Mouse (Mus musculus) kidney, postnatal 14 days (tissue): Measurements from ENCODE around the gene Rps18.
A peak's percentile ranks its signal among the peaks of the same experiment; 100 is the strongest.
"Not testable (repeated sequence)": the region's sequence is repeated elsewhere in the genome, so short reads cannot be mapped to it uniquely, and the experiment has no call there.

ENCODE experiments used
- DNase-seq: peaks from one replicate; pipeline ENCODE4 v3.0.0; 2022; ENCODE audit warnings: mixed read lengths

Gene Rps18

DNA sequence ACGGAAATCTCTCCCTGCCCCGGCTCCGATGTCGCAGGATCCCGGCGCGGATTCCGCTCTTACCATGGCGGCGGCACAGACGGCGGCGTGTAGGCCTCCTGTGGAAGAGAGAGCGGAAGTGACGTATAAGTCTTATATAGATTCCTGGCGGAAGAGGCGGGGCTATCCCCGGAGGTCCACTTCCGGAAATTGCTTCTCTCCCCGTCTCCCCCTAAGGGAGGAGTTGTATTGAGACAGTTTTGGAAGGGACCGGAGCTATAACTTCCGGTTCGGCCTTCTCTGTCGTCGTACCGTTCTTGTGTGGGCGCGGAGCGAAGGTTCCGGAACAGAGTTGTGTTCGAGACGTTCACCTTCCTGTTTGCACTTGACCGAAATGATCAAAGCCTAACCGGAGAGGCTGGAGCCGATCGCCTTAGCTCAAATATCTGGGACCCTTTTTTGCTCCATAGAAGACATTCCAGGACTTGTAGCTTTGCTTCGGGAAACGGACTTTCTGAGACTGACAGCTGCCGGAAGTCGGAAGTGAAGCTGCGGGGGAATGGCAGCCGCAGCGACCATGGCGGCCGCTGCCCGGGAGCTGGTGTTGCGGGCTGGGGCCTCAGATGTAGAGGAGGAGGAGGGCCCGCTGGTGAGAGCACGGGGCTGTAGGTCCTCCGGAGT lies at the start of gene Rps18, which contains the start of gene Vps52:
Gene Rps18, minus strand, starts transcription at position 447 of the 660 bp plus-strand sequence.
Gene Vps52, plus strand, starts transcription at position 258 of the 660 bp plus-strand sequence.
- DNase-seq = peak; percentile 98

- no peak for DNase-seq
Observed at GRCm38 (mm10) chr17:34003426-34003825, 47.6 kb upstream of the Rps18 start.

DNA sequence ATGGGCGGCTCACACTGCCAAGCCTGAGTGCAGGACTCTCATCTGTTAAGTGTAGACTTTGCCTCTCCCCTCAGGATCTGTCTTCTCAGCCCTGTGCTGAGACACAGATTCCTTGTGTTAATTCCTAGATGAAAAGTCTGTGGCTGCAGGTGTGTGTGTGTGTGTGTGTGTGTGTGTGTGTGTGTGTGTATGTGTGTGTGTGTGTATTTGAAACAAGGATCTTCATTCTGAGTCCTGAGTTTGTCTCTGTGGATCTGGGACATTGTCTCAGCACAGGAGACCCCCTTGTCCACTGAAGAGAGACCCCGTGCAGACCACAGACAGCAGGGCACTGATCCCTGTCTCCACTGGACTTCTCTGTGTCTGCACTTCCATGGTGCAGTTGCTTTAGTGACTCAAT lies 45.0 kb upstream of the Rps18 start:
- DNase-seq = not testable (repeated sequence)

DNA sequence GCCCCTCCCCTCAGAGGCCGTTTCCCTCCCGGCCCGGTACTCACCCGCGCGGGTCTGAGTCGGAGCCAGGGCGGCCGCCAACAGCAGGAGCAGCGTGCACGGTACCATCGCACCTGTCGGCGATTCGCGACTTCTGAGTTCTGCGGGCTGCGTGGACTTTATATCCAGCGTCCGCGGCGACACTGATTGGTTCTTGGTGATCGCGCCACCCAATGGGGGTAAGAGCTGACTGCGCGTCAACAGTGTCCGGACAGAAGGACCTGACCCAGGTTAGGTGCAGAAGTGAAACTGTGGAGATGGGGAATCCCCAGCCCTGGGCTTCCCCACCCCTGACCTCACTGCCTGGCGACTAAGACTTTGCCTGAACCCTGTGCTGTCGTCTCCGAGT lies 44.3 kb upstream of the Rps18 start, which contains the start of gene H2-K1:
Gene H2-K1, minus strand, starts transcription at position 198 of the 388 bp plus-strand sequence.
- peak; percentile 94 for DNase-seq

- DNase-seq = peak; percentile 37
Observed at GRCm38 (mm10) chr17:33999341-34000149, 43.7 kb upstream of the Rps18 start.

DNA sequence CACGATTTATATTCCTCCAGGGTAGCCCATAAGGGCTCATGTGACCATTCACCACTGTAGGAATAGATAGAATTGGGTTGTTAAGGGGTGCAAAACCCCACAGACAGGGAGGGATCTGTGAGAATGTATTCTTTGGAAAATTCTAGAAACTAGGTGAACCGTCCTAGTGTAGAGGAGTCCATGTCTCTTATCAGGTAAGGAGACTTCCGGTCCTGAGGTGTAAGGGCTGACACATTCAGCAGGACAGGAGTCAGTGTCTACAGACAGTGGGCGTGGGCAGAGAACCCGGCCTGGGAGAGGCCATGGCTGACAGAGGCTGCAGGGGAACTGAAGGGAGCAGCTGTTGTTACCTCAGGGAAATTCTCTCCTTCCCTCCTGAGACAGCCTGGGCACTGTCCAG lies 42.9 kb upstream of the Rps18 start:
- DNase-seq = not testable (repeated sequence)

DNA sequence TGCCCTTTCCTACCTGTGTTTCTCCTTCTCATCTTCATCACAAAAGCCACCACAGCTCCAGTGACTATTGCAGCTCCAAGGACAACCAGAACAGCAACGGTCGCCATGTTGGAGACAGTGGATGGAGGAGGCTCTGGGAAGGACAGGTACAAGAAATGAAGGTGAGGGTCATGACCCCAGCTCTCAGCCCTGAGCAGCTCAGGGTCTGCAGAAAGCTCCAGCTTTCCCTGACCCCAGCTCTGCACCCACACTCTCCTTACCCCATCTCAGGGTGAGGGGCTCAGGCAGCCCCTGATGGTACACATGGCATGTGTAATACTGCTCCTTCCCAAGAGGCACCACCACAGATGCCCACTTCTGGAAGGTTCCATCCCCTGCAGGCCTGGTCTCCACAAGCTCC lies 41.2 kb upstream of the Rps18 start:
- DNase-seq = not testable (repeated sequence)

DNA sequence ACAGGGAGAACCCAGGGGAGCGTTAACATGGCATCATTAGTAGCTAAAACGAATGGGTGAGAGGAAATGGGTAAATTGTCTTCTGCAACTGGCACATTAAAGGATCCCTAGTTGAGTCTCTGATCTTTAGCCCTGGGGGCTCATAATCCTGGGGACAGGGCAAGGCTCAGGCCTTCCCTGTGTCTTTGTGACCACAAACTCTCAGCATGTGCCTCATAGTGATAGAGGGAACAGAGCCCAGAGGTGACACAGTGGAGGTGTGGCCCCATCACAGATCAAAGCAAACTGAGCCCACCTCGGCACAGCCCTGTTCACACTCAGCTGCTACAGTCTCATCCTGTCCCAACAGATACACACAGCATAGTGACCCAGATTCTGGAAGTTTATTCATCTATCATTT lies 39.9 kb upstream of the Rps18 start:
- DNase-seq = no peak

DNA sequence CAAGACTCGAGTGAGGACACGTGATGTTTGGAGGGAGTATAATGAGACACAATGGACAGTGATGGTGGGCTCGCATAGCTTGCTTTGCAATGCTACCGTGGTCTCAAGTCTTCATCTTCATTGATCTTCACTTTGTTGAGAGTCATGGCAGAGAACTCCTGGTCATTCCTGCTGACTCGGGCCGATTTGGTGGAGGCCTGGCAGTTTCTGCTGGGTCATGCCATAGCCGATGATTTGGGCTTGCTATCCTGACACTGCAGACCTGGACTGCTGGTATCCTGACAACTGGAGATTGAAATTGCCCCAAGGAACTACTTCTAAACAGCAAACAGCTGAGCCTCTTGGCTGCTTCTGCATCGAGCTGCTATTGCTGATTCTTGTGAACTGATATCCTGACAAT lies 39.2 kb upstream of the Rps18 start:
- DNase-seq = no peak

DNA sequence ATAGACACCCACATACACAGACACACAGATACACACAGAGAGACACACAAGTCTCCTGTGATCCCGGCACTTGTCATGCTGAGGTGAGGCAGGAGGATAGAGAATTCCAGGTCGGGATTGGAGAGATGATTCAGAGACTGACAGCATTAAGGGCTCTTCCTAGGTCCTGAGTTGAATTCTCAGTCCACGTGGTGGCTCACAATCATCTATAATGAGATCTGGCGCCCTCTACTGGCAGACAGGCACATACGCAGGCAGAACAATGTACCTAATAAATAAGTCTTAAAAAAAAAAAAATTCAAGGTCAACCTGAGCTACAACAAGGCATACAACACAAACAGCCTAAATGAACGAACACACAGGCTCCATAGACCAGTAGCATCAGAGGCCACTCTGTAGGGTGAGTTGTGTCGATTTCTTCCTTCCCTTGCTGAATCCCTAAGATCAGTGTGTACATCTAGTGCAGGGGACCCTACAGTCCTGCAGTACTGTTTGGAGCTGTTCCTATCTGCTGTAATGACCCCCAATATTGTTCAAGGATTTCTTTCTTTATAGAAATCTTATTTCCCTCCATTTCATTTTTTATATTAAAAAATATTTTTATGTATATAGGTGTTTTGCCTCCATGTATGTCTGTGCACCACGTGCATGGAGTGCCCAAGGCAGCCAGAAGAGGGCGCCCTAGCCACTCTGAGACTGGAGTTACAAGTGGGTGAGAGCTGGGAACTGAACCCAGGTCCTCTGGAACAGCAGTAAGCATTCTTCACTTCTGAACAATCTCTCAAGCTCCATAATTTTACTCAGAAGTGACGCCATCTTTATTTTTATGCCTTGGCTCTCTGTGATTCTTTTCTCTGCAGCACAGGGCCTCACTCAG lies 36.2 kb upstream of the Rps18 start:
- peak; percentile 64 for DNase-seq

DNA sequence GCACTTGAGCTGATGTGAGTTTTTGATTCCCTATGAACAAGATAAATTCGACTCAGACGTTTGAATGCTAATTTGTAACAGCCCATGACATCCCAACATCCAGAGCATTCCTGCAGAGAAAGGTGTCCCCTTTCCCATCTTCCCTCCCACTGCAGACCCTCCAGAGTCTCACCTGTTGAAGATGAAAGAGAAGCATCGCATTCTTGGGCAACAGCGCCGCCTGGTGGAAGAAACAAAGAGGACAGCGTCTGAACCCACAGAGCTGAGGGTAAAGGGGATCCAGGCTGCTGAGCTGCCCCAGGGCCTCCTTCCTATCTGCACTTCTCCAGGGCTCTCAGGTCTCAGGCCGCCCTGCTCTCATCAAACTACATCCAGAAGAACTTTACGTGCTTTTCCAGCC lies 26.3 kb upstream of the Rps18 start:
- DNase-seq = peak; percentile 58

DNA sequence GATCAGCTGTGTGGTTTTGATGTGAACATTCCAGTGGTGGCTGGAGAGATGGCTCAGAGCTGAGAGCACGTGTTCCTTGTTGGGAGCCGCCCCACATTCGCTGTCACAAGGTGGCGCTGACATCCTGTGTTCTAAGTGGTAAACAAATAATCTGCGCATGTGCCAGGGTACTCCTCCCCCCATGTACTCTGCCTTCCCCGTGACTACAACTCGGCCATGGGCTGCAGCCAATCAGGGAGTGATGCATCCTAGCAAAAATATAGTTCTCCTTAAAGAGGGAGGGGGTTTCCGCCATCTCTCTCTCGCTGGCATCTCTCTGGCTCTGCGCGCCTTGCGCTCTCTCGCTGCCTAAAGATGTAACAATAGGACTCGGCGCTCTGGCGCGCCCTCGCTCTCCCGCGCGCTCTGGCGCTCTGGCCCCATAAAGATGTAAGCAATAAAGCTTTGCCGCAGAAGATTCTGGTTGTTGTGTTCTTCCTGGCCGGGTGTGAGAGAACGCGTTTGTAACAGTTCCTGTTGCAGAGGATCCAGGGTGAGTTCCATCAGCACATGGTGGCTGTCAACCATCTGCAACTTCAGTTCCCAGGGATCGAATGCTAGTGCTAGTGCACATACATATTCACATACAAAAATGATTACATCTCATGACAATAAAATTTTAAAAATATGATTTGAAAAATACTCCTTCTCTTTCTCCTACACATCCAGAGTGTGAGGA lies 25.6 kb upstream of the Rps18 start:
- peak; percentile 93 for DNase-seq

DNA sequence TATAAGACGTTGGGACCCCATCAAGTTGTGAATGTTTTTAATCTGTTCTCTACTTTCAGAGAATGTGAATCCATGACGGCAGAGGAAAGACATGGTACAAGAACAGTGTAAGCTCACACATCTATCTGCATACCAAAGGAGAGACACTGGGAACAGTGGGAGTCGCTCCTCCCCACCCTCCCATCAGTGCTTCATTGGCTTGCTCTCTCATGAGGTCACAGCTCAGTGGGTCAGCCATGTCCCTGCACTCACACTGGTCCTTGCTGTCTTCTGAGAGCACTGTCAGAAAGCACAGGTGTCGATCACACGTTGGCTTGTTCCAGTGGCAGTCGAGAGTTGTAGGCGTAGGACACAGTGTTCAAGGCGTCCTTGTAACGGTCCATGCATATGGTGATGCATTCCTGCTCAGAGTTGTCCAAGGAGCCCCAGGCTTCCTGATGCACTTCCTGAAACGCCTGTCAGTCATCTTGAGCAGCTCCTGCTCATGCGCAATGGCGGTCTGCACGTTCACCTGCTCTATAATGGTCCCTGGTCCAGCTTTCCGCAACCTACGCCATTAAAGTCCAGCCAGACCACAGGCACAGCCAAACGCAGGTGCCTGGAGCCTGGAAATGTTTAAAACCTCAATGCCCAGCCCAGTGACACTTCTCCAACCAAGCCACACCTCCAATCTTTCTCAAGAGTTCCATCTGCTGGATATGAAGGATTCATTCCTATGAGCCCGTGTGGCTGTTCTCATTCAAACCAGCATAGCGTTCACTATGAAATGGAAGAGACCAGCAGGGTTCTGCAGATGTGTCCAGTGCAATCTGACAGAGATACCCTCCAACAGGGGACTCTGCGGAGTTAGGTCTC lies 24.6 kb upstream of the Rps18 start:
- DNase-seq = no peak

DNA sequence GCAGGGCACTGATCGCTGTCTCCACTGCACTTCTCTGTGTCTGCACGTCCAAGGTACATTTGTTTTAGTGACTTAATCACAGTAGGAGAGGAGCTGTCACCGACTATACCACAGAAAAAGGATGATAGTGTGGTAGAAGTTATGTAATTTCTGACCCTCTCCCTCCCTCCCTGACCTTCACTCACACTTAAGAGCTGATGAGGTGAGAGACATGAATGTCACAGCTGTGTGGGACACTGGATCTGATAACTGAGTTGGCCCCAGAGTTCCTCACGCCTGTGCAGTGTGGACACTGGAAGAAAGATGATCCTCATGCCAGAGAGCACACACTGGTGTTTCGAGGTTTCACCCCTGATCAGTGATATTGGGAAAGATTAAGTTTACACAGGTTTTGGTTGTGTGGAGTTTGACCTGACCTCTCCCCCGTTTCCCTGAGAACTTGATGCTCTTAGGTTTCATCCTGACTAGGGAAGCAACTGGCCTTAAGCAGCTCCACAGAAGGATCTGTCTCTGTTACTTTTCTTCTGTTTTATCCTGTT lies 23.8 kb upstream of the Rps18 start:
- no peak for DNase-seq

DNA sequence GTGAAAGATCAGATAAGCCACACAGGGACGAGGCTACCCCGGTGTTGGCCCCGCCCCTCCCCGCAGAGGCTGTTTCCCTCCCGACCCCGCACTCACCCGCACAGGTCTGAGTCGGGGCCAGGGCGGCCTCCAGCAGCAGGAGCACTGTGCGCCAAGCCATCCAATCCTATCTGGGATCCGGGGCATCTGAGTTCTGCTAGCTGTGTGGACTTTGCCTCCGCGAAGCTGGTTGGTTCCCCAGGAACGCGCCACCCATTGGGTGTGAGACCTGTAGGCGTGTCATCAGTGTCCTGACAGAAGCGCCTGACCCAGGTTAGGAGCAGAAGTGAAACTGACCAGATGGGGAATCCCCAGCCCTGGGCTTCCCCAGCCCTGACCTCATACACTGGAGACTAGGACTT lies 22.8 kb upstream of the Rps18 start:
- DNase-seq = peak; percentile 92

DNA sequence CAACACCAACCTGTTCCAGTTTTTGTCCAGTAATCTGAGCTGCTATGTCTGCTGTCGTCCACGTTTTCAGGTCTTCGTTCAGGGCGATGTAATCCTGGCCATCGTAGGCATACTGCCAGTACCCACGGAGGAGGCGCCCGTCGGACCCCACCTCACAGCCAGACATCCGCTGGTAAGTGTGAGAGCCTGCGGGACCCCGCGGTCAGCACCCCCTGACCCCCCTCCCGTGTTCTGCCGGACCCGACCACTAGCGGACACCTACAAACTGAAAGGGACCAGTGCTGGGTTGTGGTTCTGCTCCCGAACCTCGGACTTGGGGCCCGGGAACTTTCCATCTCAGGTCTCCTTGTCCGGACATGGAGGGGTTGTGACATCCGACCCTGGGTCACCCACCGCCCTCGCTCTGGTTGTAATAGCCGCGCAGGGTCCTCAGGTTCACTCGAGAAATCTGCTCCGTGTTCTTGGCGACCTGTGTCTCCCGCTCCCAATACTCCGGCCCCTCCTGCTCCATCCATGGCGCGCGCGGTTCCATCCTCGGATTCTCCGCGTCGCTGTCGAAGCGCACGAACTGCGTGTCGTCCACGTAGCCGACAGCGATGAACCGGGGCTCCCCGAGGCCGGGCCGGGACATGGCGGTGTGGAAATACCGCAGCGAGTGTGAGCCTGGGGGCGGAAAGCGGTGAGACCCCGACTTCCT lies 22.2 kb upstream of the Rps18 start:
- no peak for DNase-seq

DNA sequence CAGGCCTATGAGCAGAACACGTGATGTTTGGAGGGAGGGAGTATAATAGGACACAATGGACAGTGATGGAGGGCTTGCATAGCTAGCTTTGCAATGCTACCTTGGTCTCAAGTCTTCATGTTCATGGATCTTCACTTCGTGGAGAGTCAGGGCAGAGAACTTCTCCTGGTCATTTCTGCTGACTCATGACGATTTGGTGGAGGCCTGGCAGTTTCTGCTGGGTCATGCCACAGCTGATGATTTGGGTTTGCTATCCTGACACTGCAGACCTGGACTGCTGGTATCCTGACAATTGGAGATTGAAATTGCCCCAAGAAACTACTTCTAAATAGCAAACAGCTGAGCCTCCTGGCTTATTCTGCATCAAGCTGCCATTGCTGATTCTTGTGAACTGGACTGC lies 17.8 kb upstream of the Rps18 start:
- no peak for DNase-seq

DNA sequence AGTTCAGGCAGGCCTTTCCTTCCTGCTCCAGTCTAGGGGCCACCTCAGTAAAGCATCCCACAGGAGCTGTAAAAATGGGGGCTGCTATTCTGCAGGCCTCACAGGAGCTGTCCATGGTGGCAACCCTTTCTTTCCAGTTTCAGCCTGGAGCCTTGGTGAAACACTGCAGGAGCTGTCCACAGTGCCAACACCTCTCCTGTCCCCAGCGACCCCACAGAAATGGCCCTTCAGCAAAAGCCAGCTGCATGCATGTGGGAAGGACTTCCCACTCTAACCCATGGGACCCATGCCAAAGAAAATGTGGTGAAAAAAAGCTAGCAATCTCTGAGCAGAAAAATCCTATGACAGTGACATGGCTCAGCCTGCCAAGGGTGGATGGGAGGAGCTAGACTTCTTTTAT lies 16.9 kb upstream of the Rps18 start:
- DNase-seq = peak; percentile 56

- no peak for DNase-seq
Observed at GRCm38 (mm10) chr17:33969394-33969793, 13.6 kb upstream of the Rps18 start.

DNA sequence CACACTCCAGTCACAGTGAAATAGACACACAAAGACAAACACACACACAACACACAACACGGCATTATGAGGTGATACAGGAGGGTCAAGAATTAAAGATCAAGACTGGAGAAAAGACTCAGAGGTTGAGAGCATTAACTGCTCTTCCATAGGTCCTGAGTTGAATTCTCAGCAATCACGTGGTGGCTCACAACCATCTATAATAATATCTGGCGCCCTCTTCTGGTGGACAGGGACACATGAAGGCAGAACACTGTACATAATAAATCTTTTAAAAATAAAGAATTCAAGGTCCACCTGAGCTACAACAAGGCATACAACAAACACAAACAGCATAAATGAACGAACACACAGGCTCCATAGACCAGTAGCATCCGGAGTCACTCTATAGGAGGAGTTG lies 13.1 kb upstream of the Rps18 start:
- DNase-seq = peak; percentile 43

DNA sequence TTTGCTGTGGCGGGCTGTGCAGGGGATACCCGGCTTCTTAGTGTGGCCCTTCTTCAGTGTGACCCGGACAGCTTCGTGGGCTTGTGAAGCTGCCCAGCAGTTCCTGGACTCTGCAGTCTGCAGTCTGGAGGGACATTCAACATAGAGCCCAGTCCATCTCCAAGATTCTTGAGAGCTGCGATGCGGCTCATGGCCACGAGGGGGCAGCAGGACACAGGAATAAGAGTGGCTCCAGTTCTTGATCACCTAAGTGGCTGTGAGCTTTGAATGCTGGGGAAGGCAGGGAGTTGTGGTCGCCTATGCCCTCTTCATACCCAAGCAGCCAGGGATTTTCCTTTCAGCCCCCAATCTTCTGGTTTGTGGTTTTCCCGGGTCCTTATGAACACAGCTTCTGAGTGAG lies 12.7 kb upstream of the Rps18 start:
- peak; percentile 85 for DNase-seq
